In genomic region chr9:70939752-70940501, GRCm38 (mm10) we compare ENCODE assay signal across 11 mouse cellular contexts. TPM values are rescaled to one million over a fixed set of nuclear protein-coding genes. Genes with fewer than 3 reads are reported as not detected.
"Had no signal": no experiment of that assay in that cellular context is flagged by ENCODE, and none has a peak within 500 bp of the region (broad histone marks: within the 10 kb centered on the region; RNA-seq: fewer than 3 reads in every experiment).

No protein-coding gene starts in this region.

- H3K9ac ChIP-seq: hindbrain, embryonic 13.5 days; limb, embryonic 15.5 days; midbrain, embryonic 12.5 days; neural tube, embryonic 13.5 days had no signal

- H3K9me3 ChIP-seq: hindbrain, embryonic 13.5 days; limb, embryonic 15.5 days; midbrain, embryonic 12.5 days; neural tube, embryonic 13.5 days had no signal

- ATAC-seq: hindbrain, postnatal 0 days; midbrain, embryonic 16.5 days had no signal

- H3K27ac ChIP-seq: hindbrain, embryonic 13.5 days; hindbrain, postnatal 0 days; limb, embryonic 15.5 days; midbrain, embryonic 12.5 days; neural tube, embryonic 13.5 days had no signal

- H3K4me2 ChIP-seq: hindbrain, embryonic 13.5 days; limb, embryonic 15.5 days; midbrain, embryonic 12.5 days; neural tube, embryonic 13.5 days had no signal

- H3K4me3 ChIP-seq: hindbrain, embryonic 13.5 days; limb, embryonic 15.5 days; midbrain, embryonic 12.5 days; neural tube, embryonic 13.5 days had no signal

- DNase-seq: kidney, adult 8-10 months; kidney, postnatal 14 days; retina, postnatal 1 day had no signal

- H3K4me1 ChIP-seq: hindbrain, embryonic 13.5 days; limb, embryonic 15.5 days; midbrain, embryonic 12.5 days; neural tube, embryonic 13.5 days had no signal

- H3K36me3 ChIP-seq: hindbrain, embryonic 13.5 days; limb, embryonic 15.5 days; midbrain, embryonic 12.5 days; neural tube, embryonic 13.5 days had no signal

- H3K27me3 ChIP-seq: hindbrain, embryonic 13.5 days; limb, embryonic 15.5 days; midbrain, embryonic 12.5 days; neural tube, embryonic 13.5 days had no signal

RNA-seq across cellular contexts. Expression of gene Lipc, which starts 12.1 kb away (rescaled TPM):
- polyA plus RNA-seq: hindbrain, embryonic 13.5 days; intestine, embryonic 14.5 days; midbrain, embryonic 12.5 days; testis, adult 2 months had no signal
